Mouse (Mus musculus) small intestine, adult 2 months (tissue): Measurements from ENCODE around the gene Eml6. TPM values are rescaled to one million over a fixed set of nuclear protein-coding genes. Genes with fewer than 3 reads are reported as not detected.

Experiments
- H3K27ac ChIP-seq: fragments of 200-500 bp; 2 replicates; pipeline ENCODE4 v1.5.1; 2012; ENCODE audit warnings: low read depth, low read length, control low read depth, inconsistent platforms; ENCODE audit not compliant: insufficient read depth
- H3K27me3 ChIP-seq: fragments of 200-500 bp; 2 replicates; pipeline ENCODE4 v1.6.1; 2012; ENCODE audit warnings: mild to moderate bottlenecking, moderate library complexity, low read length, inconsistent platforms; ENCODE audit not compliant: control insufficient read depth, insufficient read depth
- H3K36me3 ChIP-seq: fragments of 200-500 bp; 2 replicates; pipeline ENCODE4 v1.6.1; 2012; ENCODE audit warnings: mild to moderate bottlenecking, low read length, control low read depth, inconsistent platforms; ENCODE audit not compliant: control insufficient read depth, insufficient read depth
- H3K4me1 ChIP-seq: fragments of 200-500 bp; 2 replicates; pipeline ENCODE4 v1.6.1; 2012; ENCODE audit warnings: low read length, inconsistent platforms, mixed read lengths; ENCODE audit not compliant: control insufficient read depth, insufficient read depth, insufficient read length
- H3K4me3 ChIP-seq: fragments of 200-500 bp; 2 replicates; pipeline ENCODE4 v1.5.1; 2012; ENCODE audit warnings: low read depth, mild to moderate bottlenecking, control low read depth, inconsistent platforms, low read length, moderate library complexity
- CTCF ChIP-seq: fragments of 200-500 bp; IDR thresholded peaks from 2 replicates; pipeline ENCODE4 v1.5.1; 2012; ENCODE audit warnings: low read depth, mild to moderate bottlenecking, control low read depth, inconsistent platforms, low read length, moderate library complexity, mixed read lengths; ENCODE audit not compliant: insufficient replicate concordance, insufficient read length; ENCODE audit errors: extremely low read depth
- POLR2A ChIP-seq: fragments of 200-500 bp; IDR thresholded peaks from 2 replicates; pipeline ENCODE4 v1.6.1; 2012; ENCODE audit warnings: low read depth, mild to moderate bottlenecking, control low read depth, inconsistent platforms, low read length, moderate library complexity
- WGBS: fragments of 180-500 bp; shearing (Covaris S2); methylation state at CpG from one replicate; pipeline ENCODE4 v1.1.7; 2018; 5-methylcytosine and 5-hydroxymethylcytosine counted together
- polyA plus RNA-seq: library from polyadenylated mRNA; depleted of rRNA; stranded (reverse); fragments of >200 nt; gene quantifications from 2 replicates; pipeline ENCODE4 v1.2.3, GENCODE M21; 2012

Eml6 gene
- polyA plus RNA-seq, 1 experiment: 0.49 TPM

DNA sequence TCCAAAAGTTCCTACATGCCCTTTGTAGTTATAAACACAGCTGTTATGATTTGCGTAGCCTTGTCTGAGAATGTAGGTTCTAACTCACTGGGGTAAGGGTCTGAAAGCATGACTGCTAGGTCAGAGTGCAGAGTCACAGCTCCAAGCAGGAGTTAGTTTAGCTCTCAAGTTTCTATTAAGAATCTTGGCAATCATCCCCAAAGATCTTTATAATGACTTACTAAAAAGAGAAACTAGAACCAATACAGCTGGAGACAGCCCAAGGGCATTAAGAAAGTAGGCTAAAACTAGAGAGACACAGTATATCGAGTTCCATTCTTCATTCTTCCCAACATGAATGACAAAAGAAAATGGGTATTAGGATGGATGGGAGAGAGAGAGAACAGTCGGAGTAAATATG is 81.2 kb downstream of the Eml6 start:
- H3K27me3 ChIP-seq: no peaks in the 10 kb centered on the region
- H3K36me3 ChIP-seq: no peaks in the 10 kb centered on the region
- no peak overlapping the region for H3K27ac ChIP-seq
- H3K4me3 ChIP-seq: no peak overlapping the region
- TF ChIP-seq POLR2A (no peak), CTCF (no peak)
- WGBS: 74% methylated on average over 3 of the region's 3 CpGs
- H3K4me1 ChIP-seq: no peaks in the 10 kb centered on the region

DNA sequence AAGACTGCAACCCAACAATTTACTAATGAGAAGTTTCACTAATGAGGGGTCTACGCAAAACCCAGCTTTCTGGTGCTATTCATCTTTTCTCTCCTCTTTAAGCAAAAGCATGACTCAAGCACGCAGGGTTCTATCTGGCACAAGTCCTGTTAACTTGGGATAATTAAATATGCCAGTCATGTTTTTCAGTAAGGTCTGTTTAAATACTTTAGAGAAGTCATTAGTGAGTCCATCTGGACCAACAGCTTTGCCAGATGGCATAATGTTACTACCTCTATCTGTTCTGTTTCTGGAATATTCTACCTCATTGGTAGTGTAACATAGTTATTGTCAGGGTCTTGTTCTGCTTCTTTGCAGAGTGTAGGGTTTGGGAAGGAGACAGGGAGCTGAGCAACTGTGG is 101.5 kb downstream of the Eml6 start:
- H3K27me3 ChIP-seq: no peaks in the 10 kb centered on the region
- TF ChIP-seq CTCF (no peak), POLR2A (no peak)
- WGBS: 87% methylated on average over 2 of the region's 2 CpGs

DNA sequence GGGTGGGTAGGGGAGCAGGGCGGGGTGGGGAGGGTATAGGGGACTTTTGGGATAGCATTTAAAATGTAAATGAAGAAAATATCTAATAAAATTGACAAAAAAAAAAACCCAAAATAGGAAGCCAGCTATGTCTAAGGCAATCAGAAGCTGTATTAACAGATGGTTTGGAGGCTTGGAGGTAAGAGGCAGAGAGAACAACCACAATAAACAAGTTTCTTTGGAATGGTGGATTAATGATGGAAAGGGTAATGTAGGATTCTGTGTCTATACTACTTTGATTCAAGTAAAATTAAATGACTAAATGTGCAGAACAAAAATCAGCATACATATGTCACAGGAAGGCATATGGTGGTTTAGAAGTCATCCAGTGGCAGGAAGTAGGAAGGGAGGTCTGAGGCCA is 102.0 kb downstream of the Eml6 start:
- Histone ChIP-seq H3K36me3 (no peaks in the 10 kb centered on the region), H3K27ac (no peak overlapping the region), H3K4me1 (no peaks in the 10 kb centered on the region), H3K27me3 (no peaks in the 10 kb centered on the region), H3K4me3 (no peak overlapping the region)
- TF ChIP-seq POLR2A (no peak), CTCF (no peak)
- WGBS: 76% methylated on average over 1 of the region's 1 CpGs

More for the DNA sequence above, 101.5 kb downstream of the Eml6 start:
- Histone ChIP-seq H3K4me1 (no peaks in the 10 kb centered on the region), H3K4me3 (no peak overlapping the region), H3K27ac (no peak overlapping the region), H3K36me3 (no peaks in the 10 kb centered on the region)

DNA sequence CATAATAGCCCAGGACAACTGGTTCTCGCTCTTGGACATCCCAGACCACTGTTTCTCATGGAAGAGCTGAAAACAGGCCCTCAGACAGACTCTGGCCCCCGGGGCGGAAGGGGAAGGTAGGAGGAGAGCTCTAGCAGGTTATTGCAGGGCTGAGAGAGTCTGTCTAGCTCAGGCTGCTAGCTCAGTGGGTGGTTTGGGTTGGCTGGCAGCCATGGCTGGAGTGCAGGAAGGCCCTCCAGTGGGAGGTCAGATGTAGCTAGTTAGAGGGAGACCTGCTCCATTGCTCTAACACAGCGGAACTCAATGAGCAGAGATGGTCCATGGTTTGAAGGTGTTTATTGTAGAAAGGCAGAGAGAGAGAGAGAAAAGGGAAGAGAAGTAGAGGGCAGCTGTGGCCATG is 112.7 kb downstream of the Eml6 start:
- H3K27ac ChIP-seq: no peak overlapping the region
- no peaks in the 10 kb centered on the region for H3K27me3 ChIP-seq
- no peak overlapping the region for H3K4me3 ChIP-seq
- WGBS: 82% methylated on average over 4 of the region's 4 CpGs
- no peaks in the 10 kb centered on the region for H3K36me3 ChIP-seq
- no peaks in the 10 kb centered on the region for H3K4me1 ChIP-seq
- no peak for TF ChIP-seq POLR2A
- no peak for TF ChIP-seq CTCF

DNA sequence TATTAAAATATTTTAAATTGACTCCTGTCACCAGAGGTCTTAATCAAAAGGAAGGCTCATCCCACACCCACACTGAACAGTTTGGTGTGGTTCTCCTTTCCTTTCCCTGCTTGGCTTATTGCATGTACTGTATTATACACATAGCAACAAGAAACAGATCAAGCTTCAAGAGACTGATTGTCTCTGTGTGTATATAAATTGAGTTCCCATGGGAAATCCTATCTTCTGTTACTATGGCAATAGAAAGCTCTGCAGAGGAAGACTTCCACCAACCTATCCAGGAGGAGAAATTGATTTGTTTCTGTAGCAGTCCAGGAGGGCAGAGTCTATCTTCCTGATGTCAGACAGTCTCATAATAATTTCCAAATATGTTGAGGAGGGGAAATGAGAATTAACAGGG is 116.5 kb downstream of the Eml6 start:
- Histone ChIP-seq H3K4me1 (no peaks in the 10 kb centered on the region), H3K36me3 (no peaks in the 10 kb centered on the region), H3K27me3 (no peaks in the 10 kb centered on the region), H3K27ac (no peak overlapping the region), H3K4me3 (no peak overlapping the region)
- no peak for TF ChIP-seq POLR2A
- TF ChIP-seq CTCF: no peak

DNA sequence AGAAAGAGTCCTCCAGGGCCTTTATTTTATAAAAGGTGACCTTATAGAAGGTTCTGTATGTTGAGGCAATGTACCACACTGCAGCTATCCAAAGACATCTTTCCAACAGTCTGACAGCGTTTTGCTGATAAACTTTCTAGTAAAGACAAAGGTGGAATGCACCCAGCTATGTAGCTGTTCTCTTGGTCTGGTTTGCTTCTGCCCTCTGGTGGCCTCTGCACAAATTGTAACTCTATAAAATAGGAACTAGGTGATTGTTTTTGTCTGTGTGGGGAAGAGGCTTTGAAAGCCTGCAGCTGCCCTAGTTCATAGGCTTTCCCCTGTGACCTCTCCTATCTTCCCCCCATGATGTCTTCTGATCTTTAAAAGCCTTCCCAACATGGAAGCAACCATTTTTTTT is 140.7 kb downstream of the Eml6 start:
- Histone ChIP-seq H3K4me1 (no peaks in the 10 kb centered on the region), H3K27me3 (no peaks in the 10 kb centered on the region), H3K27ac (no peak overlapping the region), H3K4me3 (no peak overlapping the region), H3K36me3 (no peaks in the 10 kb centered on the region)
- WGBS: 3% methylated on average over 1 of the region's 1 CpGs
- TF ChIP-seq POLR2A (no peak), CTCF (no peak)

DNA sequence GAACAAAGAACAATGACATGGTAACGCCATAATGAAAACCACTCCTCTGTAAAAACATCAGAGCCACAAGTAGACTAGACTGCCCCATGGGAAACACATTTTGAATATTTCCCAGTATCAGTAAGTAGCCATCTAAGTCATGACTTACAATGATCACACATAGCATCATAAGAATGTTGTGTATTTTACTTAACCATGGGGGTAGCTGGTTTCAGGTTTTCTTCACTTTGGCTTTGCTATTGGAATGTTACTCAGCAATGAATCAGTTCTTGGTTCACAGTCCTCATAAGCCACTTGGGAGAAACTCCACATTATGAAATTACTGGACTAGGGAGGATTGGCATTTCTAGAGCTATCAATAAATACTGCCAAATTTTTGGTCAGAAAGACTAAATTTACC is 141.5 kb downstream of the Eml6 start:
- H3K4me3 ChIP-seq: no peak overlapping the region
- H3K4me1 ChIP-seq: no peaks in the 10 kb centered on the region
- TF ChIP-seq CTCF: no peak
- no peak for TF ChIP-seq POLR2A
- 76% methylated on average over 1 of the region's 1 CpGs for WGBS
- no peak overlapping the region for H3K27ac ChIP-seq
- no peaks in the 10 kb centered on the region for H3K27me3 ChIP-seq
- H3K36me3 ChIP-seq: no peaks in the 10 kb centered on the region

DNA sequence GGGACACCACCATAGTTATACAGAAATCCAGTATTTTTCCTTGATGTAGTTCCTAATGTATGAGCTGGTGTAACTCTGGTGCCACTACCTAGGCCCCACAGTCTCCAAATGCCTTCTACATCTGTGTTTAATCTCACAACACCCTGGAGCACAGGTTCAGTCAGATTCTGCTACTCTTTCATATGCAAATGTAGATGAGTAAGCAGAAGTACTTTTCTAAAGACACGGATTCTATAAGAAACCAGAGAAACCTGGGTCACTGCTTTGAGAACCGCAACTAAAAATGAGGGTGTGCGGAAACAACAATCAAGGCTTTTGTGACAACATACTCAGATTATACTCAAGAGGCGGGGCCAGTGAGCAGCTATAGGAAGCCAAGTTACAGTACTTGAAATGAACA is 142.8 kb downstream of the Eml6 start:
- Histone ChIP-seq H3K27me3 (no peaks in the 10 kb centered on the region), H3K4me3 (no peak overlapping the region), H3K27ac (no peak overlapping the region), H3K36me3 (no peaks in the 10 kb centered on the region), H3K4me1 (no peaks in the 10 kb centered on the region)
- TF ChIP-seq POLR2A (no peak), CTCF (no peak)
- WGBS: 82% methylated on average over 4 of the region's 4 CpGs

DNA sequence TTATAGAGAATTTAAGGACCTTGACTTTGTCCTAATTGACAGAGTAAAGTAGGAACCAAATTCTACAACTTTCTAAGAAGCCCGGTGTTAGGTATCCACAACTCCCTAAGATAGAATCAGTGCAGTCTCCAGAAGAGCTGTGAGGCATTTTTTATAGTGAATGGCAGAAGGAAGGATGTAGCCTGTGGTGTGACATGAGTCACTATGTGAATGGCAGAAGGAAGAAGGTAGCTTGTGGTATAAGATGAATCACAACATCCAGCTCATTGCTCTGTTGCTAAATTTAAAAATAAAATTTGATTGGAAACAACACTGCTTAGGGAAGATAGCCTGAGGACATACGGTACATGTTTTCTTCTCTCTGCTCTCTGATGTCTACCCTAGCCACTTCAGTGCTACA is 146.2 kb downstream of the Eml6 start:
- Histone ChIP-seq H3K27me3 (no peaks in the 10 kb centered on the region), H3K4me3 (no peak overlapping the region), H3K27ac (no peak overlapping the region), H3K4me1 (no peaks in the 10 kb centered on the region), H3K36me3 (no peaks in the 10 kb centered on the region)
- TF ChIP-seq POLR2A: no peak
- no peak for TF ChIP-seq CTCF
- WGBS: 81% methylated on average over 2 of the region's 2 CpGs
